Mouse (Mus musculus) kidney, postnatal 10 days (tissue): ENCODE data around the gene Faim.

Experiments
- DNase-seq: peaks from one replicate; pipeline ENCODE4 v3.0.0; 2021; ENCODE audit warnings: mixed read lengths

The Faim gene

DNA sequence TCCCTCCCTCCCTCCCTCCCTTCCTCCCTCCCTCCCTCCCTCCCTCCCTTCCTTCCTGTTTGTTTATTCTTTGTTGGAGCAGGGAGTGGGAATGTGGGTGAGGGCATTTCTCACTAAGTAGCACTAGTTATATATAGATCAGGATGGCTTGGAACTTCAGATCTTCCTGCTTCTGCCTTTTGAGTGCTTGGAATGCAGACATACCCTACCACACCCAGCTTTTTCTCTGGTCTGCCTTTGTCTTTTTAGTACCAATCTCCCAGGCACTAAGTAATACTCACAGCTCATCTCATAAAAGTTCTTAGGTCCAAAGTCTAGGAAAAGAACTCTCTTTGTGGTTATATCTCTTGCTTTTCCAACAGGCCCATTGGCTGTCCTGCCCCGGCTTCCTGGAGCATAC lies 10.1 kb upstream of the Faim start:
- no peak for DNase-seq

DNA sequence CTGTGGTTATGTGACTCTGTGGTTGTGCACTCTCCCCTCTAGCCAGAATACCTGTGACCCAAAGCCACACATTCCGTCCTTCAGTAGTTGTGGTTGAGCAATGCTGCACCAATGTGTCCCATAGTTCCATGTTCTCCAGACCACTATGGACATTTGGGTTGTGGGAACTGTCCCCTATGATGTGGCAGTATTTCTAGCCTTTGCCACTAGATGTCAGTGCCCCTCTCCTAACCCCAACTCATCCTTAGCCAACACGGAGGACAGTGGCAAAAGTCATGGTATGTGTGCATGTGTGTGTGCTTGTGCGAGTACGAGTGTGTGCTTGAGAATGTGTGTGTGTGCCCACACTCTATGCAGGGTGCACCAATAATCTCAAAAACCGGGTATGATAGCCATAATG lies 9.7 kb upstream of the Faim start:
- DNase-seq: no peak

GRCm38 (mm10) chr9:98979431-98980416 lies 6.4 kb upstream of the Faim start:
- DNase-seq: peak; percentile 93

DNA sequence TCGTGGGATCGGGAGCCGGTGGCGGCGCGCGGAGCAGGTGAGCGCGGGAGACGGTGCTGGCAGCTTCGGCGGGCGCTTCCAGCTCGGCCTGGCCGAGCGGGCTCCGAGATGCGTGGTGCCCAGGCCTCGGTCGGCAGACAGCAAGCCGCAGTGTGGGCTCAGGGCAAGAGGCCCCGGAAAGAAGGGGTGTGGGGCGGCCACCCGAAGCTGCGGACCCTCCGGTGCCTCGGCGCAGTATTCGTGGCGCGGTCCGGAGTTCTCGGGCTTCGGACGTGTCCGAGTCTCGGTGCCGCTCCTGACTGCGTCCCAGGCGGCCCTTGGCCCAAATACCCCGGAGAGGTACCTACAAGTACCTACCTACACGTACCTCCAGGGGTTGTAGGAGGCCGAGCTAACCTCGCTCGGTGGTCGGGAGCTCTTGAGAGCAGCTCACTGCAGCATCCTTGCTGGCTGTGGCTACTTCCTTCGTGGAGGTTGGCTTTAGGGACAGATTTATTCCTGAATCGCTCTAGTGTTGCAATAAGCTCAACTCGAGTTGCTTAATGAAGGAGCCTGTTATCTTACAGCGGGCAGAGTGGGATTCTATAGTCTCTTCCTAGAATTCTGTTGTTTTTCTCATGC lies 413 bp downstream of the Faim start:
- no peak for DNase-seq

DNA sequence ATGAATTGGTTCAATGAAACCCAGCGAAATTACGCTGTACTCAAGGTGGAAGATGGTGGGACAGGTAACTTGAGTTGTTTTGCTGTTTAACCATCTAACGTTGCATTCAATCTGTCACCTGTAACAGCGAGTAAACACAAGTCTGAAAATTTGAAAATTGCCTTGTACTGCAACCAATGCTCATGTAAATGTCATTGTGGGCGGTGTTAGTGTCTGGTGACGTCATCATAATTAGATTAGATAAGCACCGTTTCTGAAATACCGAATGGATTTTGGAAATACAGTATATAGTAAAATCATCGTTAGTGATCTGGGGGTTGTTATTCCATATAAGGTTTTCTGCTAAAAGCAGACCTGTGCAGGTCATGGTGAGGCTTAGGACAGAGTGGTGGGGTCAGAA lies 958 bp downstream of the Faim start:
- DNase-seq: no peak

DNA sequence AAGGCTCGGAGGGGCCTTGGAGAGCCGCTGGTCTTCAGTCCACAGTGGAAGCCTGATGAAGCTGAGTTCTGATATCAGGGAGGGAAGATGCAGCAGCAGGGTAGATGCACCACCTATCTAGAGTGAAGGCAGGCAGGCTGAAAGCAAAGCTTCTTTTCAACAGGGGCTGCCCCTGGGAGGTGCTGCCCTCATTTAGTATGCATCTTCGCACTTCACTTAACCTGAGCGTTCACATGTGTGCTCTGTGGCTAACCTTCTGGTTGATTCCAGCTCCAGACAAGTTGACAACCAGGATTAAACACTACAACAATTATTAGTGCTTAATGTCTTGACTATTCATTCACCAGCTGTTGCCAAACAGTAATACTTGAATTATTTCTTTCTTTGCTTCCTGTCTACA lies 7.9 kb downstream of the Faim start:
- DNase-seq: no peak

GRCm38 (mm10) chr9:98999881-99000339 lies 13.7 kb downstream of the Faim start:
- no peak for DNase-seq

DNA sequence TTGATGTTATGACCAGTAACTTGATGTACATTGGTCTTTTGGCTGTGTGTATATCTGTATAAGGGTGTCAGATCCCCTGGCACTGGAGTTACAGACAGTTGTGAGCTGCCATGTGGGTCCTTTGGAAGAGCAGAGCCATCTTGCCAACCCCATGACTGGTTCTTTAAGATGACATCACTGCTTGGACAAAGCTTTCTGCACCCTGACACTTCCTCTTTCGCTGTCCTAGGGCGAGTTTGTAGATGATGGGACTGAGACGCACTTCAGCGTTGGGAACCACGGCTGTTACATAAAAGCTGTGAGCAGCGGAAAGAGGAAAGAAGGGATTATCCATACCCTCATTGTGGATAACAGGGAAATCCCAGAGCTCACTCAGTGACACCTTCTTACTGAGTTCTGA lies 15.2 kb downstream of the Faim start:
- no peak for DNase-seq

DNA sequence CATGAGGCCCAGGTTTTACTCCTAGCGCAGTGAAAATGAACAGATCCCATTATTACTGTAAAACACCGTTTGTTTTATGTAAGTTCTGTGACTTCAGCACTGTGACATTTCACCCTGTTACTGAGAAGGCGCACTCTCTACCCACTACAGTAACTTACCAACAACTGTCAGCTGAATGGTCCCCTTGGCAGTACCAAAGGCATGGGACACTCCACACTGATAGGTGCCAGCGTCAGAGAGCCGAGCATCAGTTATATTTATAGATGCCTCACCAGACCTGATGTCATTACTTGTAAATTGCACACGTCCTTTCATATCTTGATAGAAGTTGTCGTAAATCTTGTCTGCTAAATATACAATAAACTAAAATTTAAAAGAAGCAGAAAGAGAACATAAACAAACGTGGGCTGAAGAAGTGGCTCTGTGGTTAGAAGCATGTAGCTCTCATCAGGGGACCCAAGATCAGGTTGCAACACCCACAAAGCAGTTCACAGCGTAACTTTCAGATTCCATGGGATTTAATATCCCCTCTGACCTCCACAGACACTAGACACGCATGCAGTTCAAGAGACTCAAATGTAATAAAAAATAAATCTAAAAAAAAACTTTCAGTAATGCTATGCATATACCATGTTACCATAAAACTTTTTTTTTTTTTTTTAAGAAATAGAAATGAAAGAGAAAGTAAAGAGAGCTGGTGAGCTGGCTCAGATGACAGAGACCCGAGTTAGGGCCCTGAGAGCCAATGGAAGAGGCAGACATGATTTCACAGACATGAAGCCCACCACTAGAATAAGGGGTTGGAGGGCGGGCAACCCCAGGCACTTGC lies 23.1 kb downstream of the Faim start:
- no peak for DNase-seq

- DNase-seq: no peak
These were observed 23.7 kb downstream of the Faim start for GRCm38 (mm10) chr9:99009898-99010199.

DNA sequence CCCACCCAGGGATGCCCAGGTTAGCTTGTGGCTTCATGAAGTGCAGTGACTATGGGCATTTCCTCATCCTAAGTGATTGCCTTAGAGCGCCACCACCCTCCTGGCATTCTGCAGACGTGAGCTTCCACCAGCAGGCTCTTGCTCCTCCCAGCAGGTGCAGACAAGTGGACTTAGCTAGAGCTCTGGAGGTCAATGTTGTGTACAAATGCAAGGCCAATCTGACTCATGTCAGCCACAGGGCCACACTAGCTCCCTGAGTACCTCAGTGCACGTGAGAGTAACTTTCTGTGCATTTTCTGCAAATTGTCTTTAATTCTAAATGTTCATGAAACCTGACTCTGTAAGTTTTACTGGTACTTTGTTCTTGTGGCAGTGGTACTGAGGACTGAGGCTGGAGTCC lies 30.1 kb downstream of the Faim start:
- no peak for DNase-seq

GRCm38 (mm10) chr9:99016759-99017158 lies 30.6 kb downstream of the Faim start:
- DNase-seq: no peak

- peak; percentile 28 for DNase-seq
These were observed 31.5 kb downstream of the Faim start for GRCm38 (mm10) chr9:99017679-99018078.

- no peak for DNase-seq
These were observed 35.0 kb downstream of the Faim start for GRCm38 (mm10) chr9:99021166-99021565.

DNA sequence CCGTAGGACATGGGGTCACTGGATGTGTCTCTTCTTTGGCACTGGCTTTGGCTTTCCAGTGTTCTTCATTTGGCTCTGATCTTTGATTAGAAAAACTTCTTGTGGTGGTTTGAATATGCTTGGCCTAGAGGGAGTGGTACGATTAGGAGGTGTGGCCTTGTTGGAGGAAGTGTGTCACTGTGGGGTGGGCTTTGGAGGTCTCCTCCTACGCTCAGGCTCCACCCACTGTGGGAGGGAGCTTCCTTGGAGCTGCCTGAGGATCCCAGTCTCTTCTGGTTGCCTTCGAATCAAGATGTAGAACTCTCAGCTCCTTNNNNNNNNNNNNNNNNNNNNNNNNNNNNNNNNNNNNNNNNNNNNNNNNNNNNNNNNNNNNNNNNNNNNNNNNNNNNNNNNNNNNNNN lies 35.6 kb downstream of the Faim start:
- DNase-seq: no peak

GRCm38 (mm10) chr9:99032031-99032430 lies 45.9 kb downstream of the Faim start:
- DNase-seq: no peak

DNA sequence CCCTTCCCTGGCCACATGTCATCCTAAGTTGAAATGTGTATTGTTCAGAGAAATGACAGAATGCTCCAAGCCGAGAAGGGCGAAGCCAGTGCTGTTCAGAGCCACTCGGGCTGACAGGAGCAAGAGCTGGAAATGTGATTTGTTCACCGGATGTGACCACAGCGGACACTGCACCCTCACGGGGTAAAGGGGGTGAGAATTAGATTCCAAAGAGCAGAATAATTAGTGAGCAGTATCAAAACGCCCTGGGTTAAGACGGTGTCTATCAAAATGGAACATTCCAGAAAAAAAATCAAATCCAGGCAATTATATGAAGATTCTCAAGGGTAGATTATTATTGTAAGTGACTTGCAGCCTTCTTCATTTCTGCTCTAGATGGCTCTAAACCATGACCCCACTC lies 47.9 kb downstream of the Faim start:
- DNase-seq: no peak

DNA sequence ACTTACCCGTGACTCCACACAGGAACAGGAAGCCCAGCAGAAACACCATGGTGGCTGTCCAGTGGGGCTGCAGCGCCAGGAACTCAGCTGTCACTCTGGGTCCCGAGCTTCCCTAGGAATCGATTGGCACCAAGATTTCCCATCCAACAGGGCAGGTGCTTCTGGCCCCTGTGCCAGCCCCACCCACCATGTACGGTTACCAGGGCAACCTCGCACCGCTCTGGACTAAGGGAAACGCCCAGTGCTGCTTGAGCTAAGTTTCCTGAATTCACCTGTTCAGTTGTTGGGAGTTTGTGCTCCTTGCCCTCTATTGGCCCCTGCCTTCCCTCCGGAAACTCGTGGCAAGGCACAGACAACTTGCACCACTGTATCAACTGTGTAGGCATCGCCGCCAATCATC lies 49.4 kb downstream of the Faim start, which contains the start of gene Gm1123:
Gm1123 (minus strand) TSS at position 141 of the 400 bp plus-strand sequence.
- DNase-seq: no peak

DNA sequence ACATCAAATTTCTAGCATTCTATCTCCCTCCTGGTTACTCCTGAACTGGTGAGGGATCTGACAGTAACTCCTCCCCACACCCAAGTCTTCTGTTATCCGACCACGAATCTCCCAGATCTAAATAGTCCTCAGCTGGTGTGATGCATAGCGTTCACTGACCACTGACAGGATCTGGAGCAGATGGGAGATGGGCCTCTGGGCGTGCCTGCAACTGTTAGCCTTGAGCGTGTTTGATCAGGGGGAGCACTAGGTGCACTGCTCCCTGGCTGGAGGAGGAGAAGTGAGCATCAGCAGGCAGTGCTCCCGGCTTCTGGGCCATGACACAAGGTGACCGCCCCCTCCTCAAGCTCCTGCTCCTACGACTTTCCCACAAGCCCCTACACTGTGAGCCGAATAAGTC lies 55.8 kb downstream of the Faim start:
- no peak for DNase-seq

DNA sequence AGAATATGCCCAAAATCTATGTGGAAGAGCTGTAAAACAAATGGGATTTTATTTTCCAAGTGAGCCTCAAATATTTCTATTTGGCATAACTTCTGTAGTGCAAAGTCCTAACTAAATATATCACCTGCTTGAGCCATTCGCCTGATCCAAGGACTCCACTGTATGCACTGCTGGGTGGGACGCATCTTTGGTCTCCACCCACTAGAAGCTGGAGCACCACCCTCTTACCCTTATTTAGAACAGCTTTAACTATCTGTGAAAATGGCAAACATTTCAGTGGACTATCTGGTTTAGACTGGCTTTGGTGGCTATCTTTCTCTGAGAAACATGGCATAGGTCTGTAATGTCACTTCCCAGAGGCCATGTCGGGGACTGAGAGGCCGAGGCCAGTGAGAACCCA lies 56.5 kb downstream of the Faim start:
- DNase-seq: no peak

- no peak for DNase-seq
These were observed 58.6 kb downstream of the Faim start for GRCm38 (mm10) chr9:99044761-99045160.

GRCm38 (mm10) chr9:99048724-99049250 lies 62.6 kb downstream of the Faim start:
- peak; percentile 64 for DNase-seq

GRCm38 (mm10) chr9:99049760-99050159 lies 63.6 kb downstream of the Faim start:
- no peak for DNase-seq
